Mouse (Mus musculus) CH12.LX (cell line): Measurements from ENCODE around the gene Cd247.

ENCODE experiments used
- MEF2A ChIP-seq: IDR thresholded peaks from 2 replicates; pipeline ENCODE4 v1.6.1; 2014; ENCODE audit warnings: low read depth, mild to moderate bottlenecking, inconsistent platforms, low read length, improper control_type of control experiment, borderline replicate concordance
- ZNF384 ChIP-seq: IDR thresholded peaks from 2 replicates; pipeline ENCODE4 v1.6.1; 2012; ENCODE audit warnings: low read depth, low read length, improper control_type of control experiment, inconsistent platforms

DNA sequence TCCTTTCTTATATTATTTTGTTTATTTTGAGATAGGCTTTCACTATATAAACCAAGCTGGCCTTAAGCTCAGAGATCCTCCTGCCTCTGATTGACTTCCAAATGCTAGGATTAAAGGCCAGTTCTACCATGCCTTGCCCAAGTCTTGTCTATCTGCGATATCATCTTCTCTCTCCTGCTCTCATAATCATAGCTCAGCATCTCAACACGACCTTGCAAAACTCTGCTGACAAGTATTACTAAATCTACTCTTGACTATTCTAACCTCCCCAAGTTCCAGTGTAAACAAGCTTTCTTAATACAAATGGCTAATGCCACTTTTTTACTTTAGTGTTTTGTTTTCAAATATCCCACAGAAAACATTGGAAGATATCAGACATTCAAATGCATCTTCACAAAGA, 119.7 kb downstream of the Cd247 start:
- TF ChIP-seq ZNF384 (no peak), MEF2A (no peak)
